Mouse (Mus musculus): ENCODE data around the gene Asprv1. TPM values are rescaled to one million over a fixed set of nuclear protein-coding genes. Genes with fewer than 3 reads are reported as not detected.
A peak's percentile ranks its signal among the peaks of the same experiment; 100 is the strongest.

Asprv1 gene
- polyA plus RNA-seq (2014; fragmentation: Nextera tagmentation; extraction: Ambion mirVana) = 0.25 and 0.88 TPM in 2 replicates

DNA sequence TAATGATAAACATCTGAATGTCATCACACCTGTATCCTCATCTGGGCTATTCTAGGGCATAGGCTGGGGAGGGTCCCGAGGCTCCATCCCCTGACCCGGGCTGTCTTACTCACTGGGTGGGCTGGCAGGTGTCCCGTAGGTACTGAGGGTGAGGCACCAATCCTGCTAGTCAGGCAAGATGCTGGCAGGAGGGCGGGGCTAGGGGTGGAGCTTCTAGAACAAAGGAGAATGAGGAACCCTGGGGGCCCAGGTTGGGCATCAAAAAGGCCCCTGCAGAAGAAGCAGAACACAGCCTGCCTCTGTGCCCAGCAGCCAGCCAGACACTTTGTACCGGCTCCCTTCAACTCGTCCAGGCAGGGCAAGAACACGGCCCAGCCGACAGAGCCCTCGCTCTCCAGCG is at the start of gene Asprv1:
Asprv1 (plus strand) TSS at position 219 of the 400 bp plus-strand sequence.
- Histone ChIP-seq H3K4me2 (replicated peaks; ENCODE audit: low read depth, low read length) (no peak within 1 kb of the TSS), H3K27ac (ENCODE audit: low read depth, low read length) (no peak within 1 kb of the TSS), H3K9ac (ENCODE audit: low read depth, low read length) (no peak within 1 kb of the TSS), H3K36me3 (ENCODE audit: control insufficient read depth, insufficient read depth, low read length) (no peaks in the 10 kb centered on the region), H3K4me1 (replicated peaks; ENCODE audit: control insufficient read depth, insufficient read depth, low read length) (no peaks in the 10 kb centered on the region), H3K4me3 (ENCODE audit: low read depth, low read length) (no peak within 1 kb of the TSS), H3K27me3 (ENCODE audit: control insufficient read depth, insufficient read depth, low read length) (no peaks in the 10 kb centered on the region), H3K9me3 (ENCODE audit: control insufficient read depth, low read length) (no peaks in the 10 kb centered on the region)
- ATAC-seq (ENCODE audit: low FRiP score) (no peak), DNase-seq (ENCODE audit: low spot score) (no peak)
- WGBS = 44% methylated on average over 10 of the region's 10 CpGs

DNA sequence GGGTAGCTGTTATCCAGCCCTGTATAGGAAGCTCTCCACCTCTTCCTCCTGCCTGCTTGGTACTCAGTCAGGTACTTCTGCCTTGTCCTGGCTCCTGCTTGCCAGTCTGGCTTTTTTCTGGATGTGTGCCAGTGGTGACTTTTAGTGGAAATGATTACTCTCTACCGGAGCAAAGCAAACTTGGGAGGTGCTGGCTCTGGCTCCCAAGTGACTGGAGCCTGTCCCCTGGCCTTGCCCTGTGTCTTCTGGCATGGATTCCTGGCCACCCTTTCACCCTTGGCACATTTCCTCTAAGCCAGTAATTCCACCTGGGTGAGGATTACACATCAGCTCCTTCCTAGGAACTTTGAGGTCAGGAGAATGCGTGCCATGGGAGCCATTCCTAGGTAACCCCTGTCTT is 49.6 kb upstream of the Asprv1 start:
- DNase-seq (ENCODE audit: low spot score) = no peak
- Histone ChIP-seq H3K27ac (ENCODE audit: low read depth, low read length) (no peak overlapping the region), H3K4me1 (replicated peaks; ENCODE audit: control insufficient read depth, insufficient read depth, low read length) (no peaks in the 10 kb centered on the region), H3K27me3 (ENCODE audit: control insufficient read depth, insufficient read depth, low read length) (no peaks in the 10 kb centered on the region), H3K4me3 (ENCODE audit: low read depth, low read length) (no peak overlapping the region), H3K36me3 (ENCODE audit: control insufficient read depth, insufficient read depth, low read length) (no peaks in the 10 kb centered on the region), H3K9me3 (ENCODE audit: control insufficient read depth, low read length) (no peaks in the 10 kb centered on the region), H3K9ac (ENCODE audit: low read depth, low read length) (no peak overlapping the region), H3K4me2 (replicated peaks; ENCODE audit: low read depth, low read length) (no peak overlapping the region)
- WGBS = 90% methylated on average over 2 of the region's 2 CpGs
- no peak for ATAC-seq (ENCODE audit: low FRiP score)

DNA sequence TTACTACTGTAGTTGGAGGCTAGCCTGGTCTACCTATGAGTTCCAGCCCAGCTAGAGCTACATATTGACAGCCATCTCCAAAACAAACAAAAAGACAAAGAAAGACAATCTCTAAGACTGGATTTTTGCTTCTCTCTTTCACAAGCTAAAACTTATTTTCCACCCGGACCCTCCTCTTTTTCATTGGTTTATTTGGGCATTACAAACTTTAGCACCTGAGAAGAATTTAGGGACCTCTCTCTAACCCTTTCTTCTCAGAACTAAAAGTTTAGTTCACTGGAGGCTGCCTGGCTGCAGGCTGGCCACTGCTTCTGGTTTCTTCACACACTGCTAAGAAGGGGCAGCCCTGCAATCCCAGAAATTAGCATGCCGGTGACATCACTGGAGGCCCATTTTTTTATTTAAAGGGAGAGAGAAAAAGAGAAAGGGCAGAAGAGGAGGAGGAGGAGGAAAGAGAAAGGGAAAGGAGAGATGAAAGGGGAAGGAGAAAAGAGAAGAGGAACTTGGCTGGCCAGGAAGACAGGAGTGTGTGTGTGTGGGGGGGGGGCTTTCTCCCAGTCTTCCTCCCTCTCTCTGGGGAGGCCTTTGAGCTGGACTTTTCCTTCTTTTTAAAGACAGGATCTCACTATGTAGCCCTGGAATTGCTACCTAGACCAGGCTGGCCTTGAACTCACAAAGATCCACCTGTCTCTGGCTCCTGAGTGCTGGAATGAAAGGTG is 48.7 kb upstream of the Asprv1 start:
- no peak for DNase-seq (ENCODE audit: low spot score)
- no peak for ATAC-seq (ENCODE audit: low FRiP score)
- H3K9me3 ChIP-seq (ENCODE audit: control insufficient read depth, low read length) = no peaks in the 10 kb centered on the region
- no peak overlapping the region for H3K4me2 ChIP-seq (replicated peaks; ENCODE audit: low read depth, low read length)
- 76% methylated on average over 2 of the region's 2 CpGs for WGBS
- H3K27me3 ChIP-seq (ENCODE audit: control insufficient read depth, insufficient read depth, low read length) = no peaks in the 10 kb centered on the region
- no peak overlapping the region for H3K9ac ChIP-seq (ENCODE audit: low read depth, low read length)
- no peak overlapping the region for H3K27ac ChIP-seq (ENCODE audit: low read depth, low read length)
- H3K4me3 ChIP-seq (ENCODE audit: low read depth, low read length) = no peak overlapping the region
- H3K36me3 ChIP-seq (ENCODE audit: control insufficient read depth, insufficient read depth, low read length) = no peaks in the 10 kb centered on the region
- H3K4me1 ChIP-seq (replicated peaks; ENCODE audit: control insufficient read depth, insufficient read depth, low read length) = no peaks in the 10 kb centered on the region

DNA sequence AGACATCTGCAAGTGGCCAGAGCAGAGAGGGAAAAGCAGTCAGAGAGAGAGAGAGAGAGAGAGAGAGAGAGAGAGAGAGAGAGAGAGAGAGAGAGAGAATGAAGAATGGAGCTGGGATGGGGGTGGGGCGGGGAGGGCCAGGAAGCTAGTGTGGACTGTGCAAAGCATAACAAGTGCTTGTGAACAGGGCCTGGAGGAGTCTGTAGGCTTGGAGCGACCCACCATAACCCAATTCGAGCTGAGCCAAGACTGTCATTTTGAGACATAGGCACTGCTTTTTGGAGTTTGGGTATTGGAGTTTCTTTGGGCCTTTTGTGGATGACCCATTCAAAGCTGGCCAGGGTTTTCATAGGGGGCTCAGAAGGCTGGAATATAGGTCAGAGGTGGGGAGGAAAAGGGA is 48.0 kb upstream of the Asprv1 start:
- no peak for DNase-seq (ENCODE audit: low spot score)
- Histone ChIP-seq H3K9ac (ENCODE audit: low read depth, low read length) (no peak overlapping the region), H3K4me3 (ENCODE audit: low read depth, low read length) (no peak overlapping the region), H3K27ac (ENCODE audit: low read depth, low read length) (no peak overlapping the region), H3K4me2 (replicated peaks; ENCODE audit: low read depth, low read length) (no peak overlapping the region), H3K36me3 (ENCODE audit: control insufficient read depth, insufficient read depth, low read length) (no peaks in the 10 kb centered on the region), H3K27me3 (ENCODE audit: control insufficient read depth, insufficient read depth, low read length) (no peaks in the 10 kb centered on the region), H3K4me1 (replicated peaks; ENCODE audit: control insufficient read depth, insufficient read depth, low read length) (0 out of 2 replicates have a peak, but pooled peaks cover under 1% of the 10 kb centered on the region), H3K9me3 (ENCODE audit: control insufficient read depth, low read length) (no peaks in the 10 kb centered on the region)
- WGBS = 94% methylated on average over 3 of the region's 3 CpGs
- no peak for ATAC-seq (ENCODE audit: low FRiP score)

DNA sequence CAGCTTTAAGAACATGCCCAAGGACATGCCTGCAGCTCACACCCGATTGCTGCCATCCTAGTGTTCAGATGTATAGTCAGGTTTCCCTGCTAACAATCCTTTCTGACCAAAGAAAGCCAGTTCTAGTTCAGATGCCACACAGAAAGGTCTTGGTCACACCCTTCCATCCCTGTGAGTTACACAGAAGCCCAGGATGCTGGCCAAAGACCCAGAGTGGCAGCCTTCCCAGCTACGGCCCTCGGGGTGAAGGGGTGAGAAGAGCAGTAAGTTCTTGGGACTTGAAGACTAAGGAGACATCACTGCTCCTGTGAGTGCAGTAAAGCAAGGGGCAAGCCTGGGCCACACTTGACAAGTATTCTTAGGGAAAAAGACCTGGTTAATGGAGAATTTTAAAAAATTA is 44.8 kb upstream of the Asprv1 start:
- WGBS = 89% methylated on average over 3 of the region's 3 CpGs
- no peak for DNase-seq (ENCODE audit: low spot score)

GRCm38 (mm10) chr6:86583601-86584215 is 44.3 kb upstream of the Asprv1 start:
- ATAC-seq (ENCODE audit: low FRiP score) (no peak), DNase-seq (ENCODE audit: low spot score) (no peak)
- no peak overlapping the region for H3K9ac ChIP-seq (ENCODE audit: low read depth, low read length)
- no peak overlapping the region for H3K4me3 ChIP-seq (ENCODE audit: low read depth, low read length)
- 84% methylated on average over 8 of the region's 8 CpGs for WGBS
- H3K4me1 ChIP-seq (replicated peaks; ENCODE audit: control insufficient read depth, insufficient read depth, low read length) = 0 out of 2 replicates have a peak, but pooled peaks cover 2% of the 10 kb centered on the region
- no peaks in the 10 kb centered on the region for H3K36me3 ChIP-seq (ENCODE audit: control insufficient read depth, insufficient read depth, low read length)
- no peak overlapping the region for H3K27ac ChIP-seq (ENCODE audit: low read depth, low read length)
- no peaks in the 10 kb centered on the region for H3K27me3 ChIP-seq (ENCODE audit: control insufficient read depth, insufficient read depth, low read length)
- no peaks in the 10 kb centered on the region for H3K9me3 ChIP-seq (ENCODE audit: control insufficient read depth, low read length)
- H3K4me2 ChIP-seq (replicated peaks; ENCODE audit: low read depth, low read length) = no peak overlapping the region

More for the DNA sequence above, 44.8 kb upstream of the Asprv1 start:
- H3K9me3 ChIP-seq (ENCODE audit: control insufficient read depth, low read length) = no peaks in the 10 kb centered on the region
- no peak overlapping the region for H3K9ac ChIP-seq (ENCODE audit: low read depth, low read length)
- no peaks in the 10 kb centered on the region for H3K36me3 ChIP-seq (ENCODE audit: control insufficient read depth, insufficient read depth, low read length)
- H3K27me3 ChIP-seq (ENCODE audit: control insufficient read depth, insufficient read depth, low read length) = no peaks in the 10 kb centered on the region
- H3K4me3 ChIP-seq (ENCODE audit: low read depth, low read length) = no peak overlapping the region
- no peak for ATAC-seq (ENCODE audit: low FRiP score)
- H3K27ac ChIP-seq (ENCODE audit: low read depth, low read length) = no peak overlapping the region
- 0 out of 2 replicates have a peak, but pooled peaks cover 2% of the 10 kb centered on the region for H3K4me1 ChIP-seq (replicated peaks; ENCODE audit: control insufficient read depth, insufficient read depth, low read length)
- H3K4me2 ChIP-seq (replicated peaks; ENCODE audit: low read depth, low read length) = no peak overlapping the region

DNA sequence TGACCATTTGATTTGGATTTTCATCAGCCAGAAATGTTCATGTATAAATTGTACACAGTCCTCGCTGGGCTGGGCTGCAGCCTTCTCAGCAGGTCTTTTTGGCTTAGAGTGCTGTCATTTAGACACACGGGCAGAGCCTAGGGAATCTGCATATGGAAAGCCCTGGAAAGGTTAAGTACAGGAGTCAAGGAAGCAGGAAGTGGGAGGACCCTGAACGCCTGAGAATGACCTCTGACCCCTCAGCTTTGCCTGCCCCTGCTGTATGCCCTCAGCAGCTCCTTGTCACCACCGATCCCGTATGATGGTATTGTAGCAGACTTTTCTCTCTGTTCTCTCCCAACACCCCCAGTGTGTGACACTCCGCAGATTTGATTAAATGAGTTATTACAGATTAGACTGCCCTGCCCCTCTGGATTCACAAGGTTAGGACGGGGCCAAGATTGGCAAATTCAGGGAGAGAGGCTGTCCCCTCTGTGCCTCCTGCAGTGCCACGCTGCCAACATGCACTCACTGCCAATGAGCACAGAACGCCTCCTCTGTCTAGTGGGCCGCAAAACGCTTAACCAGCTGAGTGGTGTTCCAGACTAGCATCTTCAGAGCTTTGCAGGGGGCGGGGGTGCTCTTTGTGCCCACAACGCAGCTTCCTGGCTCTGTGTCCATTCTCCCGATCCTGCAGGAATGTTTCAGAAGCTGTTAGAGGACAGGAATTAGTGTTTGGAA is 43.5 kb upstream of the Asprv1 start:
- H3K4me3 ChIP-seq (ENCODE audit: low read depth, low read length) = 0 out of 2 replicates have a peak overlapping the region, but pooled peaks have one; percentile 14
- no peaks in the 10 kb centered on the region for H3K27me3 ChIP-seq (ENCODE audit: control insufficient read depth, insufficient read depth, low read length)
- peak overlapping the region; percentile 63 for H3K27ac ChIP-seq (ENCODE audit: low read depth, low read length)
- H3K9me3 ChIP-seq (ENCODE audit: control insufficient read depth, low read length) = no peaks in the 10 kb centered on the region
- 30% methylated on average over 14 of the region's 14 CpGs for WGBS
- H3K4me1 ChIP-seq (replicated peaks; ENCODE audit: control insufficient read depth, insufficient read depth, low read length) = 0 out of 2 replicates have a peak, but pooled peaks cover 2% of the 10 kb centered on the region
- H3K36me3 ChIP-seq (ENCODE audit: control insufficient read depth, insufficient read depth, low read length) = no peaks in the 10 kb centered on the region
- H3K9ac ChIP-seq (ENCODE audit: low read depth, low read length) = peak overlapping the region; percentile 61
- peak overlapping the region; percentile 33 for H3K4me2 ChIP-seq (replicated peaks; ENCODE audit: low read depth, low read length)
- DNase-seq (ENCODE audit: low spot score) = no peak
- ATAC-seq (ENCODE audit: low FRiP score) = 0 out of 2 replicates have a peak, but pooled peaks have one; percentile 25

- peak overlapping the region; percentile 33 for H3K4me2 ChIP-seq (replicated peaks; ENCODE audit: low read depth, low read length)
- no peaks in the 10 kb centered on the region for H3K36me3 ChIP-seq (ENCODE audit: control insufficient read depth, insufficient read depth, low read length)
- peak; percentile 69 for DNase-seq (ENCODE audit: low spot score)
- H3K9ac ChIP-seq (ENCODE audit: low read depth, low read length) = peak overlapping the region; percentile 61
- peak overlapping the region; percentile 63 for H3K27ac ChIP-seq (ENCODE audit: low read depth, low read length)
- 0 out of 2 replicates have a peak overlapping the region, but pooled peaks have one; percentile 14 for H3K4me3 ChIP-seq (ENCODE audit: low read depth, low read length)
- 0 out of 2 replicates have a peak, but pooled peaks cover 2% of the 10 kb centered on the region for H3K4me1 ChIP-seq (replicated peaks; ENCODE audit: control insufficient read depth, insufficient read depth, low read length)
- H3K27me3 ChIP-seq (ENCODE audit: control insufficient read depth, insufficient read depth, low read length) = no peaks in the 10 kb centered on the region
- WGBS = 20% methylated on average over 16 of the region's 16 CpGs
- H3K9me3 ChIP-seq (ENCODE audit: control insufficient read depth, low read length) = no peaks in the 10 kb centered on the region
- ATAC-seq (ENCODE audit: low FRiP score) = peak; percentile 77; the same call in 1 of the 2 replicates
Measured at GRCm38 (mm10) chr6:86585070-86585600, 42.8 kb upstream of the Asprv1 start.
